Mouse (Mus musculus) cerebellum, postnatal 25 days (tissue): Measurements from ENCODE around the gene Lrrc30.

Source experiments
- DNase-seq, 2 experiments: peaks; one replicate each; pipeline ENCODE4 v3.0.0; 2021; ENCODE audit warnings: mixed read lengths in 2 of 2

Gene Lrrc30

GRCm38 (mm10) chr17:67582681-67583356 is 49.7 kb downstream of the Lrrc30 start:
- DNase-seq = no peak

- DNase-seq = no peak
Measured at GRCm38 (mm10) chr17:67581839-67582238, 50.7 kb downstream of the Lrrc30 start.
